Mouse (Mus musculus) heart, postnatal 14 days (tissue): ENCODE measurements around the gene Zfp422. TPM values are rescaled to one million over a fixed set of nuclear protein-coding genes. Genes with fewer than 3 reads are reported as not detected.
"Not testable (repeated sequence)": the region's sequence is repeated elsewhere in the genome, so short reads cannot be mapped to it uniquely, and the experiment has no call there.

Experiments
- DNase-seq, 2 experiments: peaks; one replicate each; pipeline ENCODE4 v3.0.0; 2021 to 2022
- intact Hi-C: fragments of 180-260 bp; cut with DNase I; formaldehyde crosslinking; loops from one replicate; pipeline ENCODE4 v1.15.1; 2025
- microRNA-seq, 2 experiments: library from miRNA; unstranded; fragments of <30 nt; microRNA quantifications; one replicate each; pipeline ENCODE4 v1.2.0; 2021 to 2022
- total RNA-seq, 2 experiments: library from RNA; stranded (reverse); gene quantifications; 2 replicates each; pipeline ENCODE4 v1.2.3; 2021

Gene Zfp422
- total RNA-seq, 2 experiments from 2014 or later: 28.9 to 29.5 TPM

DNA sequence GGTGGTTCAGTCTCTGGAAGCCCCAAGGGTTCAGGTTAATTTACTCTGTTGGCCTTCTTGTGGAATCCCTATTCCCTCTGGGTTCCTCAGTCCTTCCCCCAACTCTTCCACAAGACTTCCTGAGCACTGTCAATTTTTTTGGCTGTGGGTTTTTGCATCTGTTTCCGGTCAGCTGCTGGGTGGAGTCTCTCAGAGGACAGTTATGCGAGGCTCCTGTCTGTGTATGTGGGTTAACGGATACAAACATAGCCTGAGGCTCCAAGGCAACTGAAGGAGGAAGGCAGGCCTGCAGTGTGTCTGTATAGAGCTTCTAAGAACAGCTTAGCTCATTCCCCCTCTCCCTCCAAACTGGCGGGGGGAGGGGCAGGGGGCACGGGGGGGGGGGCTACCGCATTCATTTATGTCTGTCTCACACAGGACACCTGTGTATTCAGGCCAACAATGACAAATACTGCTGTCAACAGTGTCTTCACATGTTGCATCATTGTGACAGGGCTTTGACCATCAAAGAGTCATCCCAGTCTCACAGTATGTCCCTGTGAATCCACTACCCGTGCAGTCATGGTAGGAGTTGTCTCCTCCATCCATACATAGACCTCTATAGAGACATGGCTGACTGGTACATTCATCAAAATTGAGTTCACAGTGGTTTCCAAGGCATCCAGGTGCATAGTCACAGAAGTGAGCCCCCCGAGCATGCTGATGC is 7.3 kb downstream of the Zfp422 start:
- no peak for DNase-seq
- intact Hi-C loops: no loop called here

DNA sequence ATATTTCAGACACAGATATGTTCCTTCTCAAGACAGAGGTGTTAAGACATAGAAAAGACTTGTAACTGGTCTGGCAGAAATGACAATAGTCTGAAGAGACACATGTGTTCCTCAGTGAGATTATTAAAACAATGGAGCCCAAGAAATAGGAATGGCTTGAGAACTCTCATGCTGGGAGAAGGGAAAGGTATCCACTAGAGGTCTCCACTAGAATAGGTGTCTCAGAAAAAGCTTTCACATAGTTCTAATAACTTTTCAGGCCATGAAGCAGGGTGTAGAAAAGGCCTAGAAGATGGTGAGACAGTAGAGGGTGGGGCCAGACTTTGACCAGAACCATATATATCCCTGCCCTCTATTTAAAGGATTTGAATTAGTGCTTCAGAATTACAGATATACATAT is 10.7 kb downstream of the Zfp422 start:
- intact Hi-C loops: loop anchor here (5.0 kb wide), 3 partner anchors 34 to 149 kb away; partner anchors contain the start of gene Depp1

DNA sequence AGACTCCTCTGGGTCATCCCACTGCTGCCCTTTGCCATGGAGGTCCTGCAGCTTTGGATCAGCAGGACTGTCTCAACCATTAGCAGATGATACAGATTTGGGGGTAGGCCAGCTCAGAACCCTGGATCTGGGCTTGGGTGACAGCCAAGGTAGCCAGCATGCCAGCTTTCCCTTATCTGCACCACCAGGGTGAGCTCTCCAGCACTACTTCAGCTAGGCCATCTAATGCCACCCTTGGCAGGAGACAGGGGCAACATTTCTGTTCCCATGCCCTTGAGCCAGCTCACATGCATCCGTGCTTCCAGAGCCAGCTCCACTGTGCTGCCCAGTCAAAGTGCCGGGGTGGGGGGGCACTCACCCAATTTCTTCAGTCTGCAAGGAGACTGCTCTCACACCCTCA is 13.1 kb downstream of the Zfp422 start:
- peak; percentile 53 to 68 for DNase-seq
- intact Hi-C loops: loop anchor here (5.0 kb wide), 3 partner anchors 37 to 152 kb away; partner anchors contain the start of gene Depp1

More for the DNA sequence above, 10.7 kb downstream of the Zfp422 start:
- DNase-seq: no peak

DNA sequence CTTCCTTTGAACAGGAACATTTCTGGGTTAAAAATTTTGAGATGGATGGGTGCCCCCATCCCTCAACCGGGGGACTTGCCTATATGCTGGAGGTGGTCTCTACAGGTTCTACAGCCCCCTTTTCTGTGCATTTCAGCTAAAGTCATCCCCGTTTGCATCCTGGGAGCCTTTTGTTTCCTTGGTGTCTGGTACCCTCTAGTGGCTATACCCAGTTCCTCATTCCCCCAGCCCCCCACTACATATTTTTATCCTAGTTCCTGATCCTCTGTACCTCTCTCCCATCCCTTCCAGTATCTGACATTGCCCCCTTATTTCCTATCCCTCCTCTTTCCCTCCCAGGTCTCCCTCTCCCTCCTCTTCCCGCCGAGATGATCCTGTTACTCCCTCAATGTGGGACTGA is 21.6 kb downstream of the Zfp422 start:
- intact Hi-C loops: no loop called here
- DNase-seq: no peak

DNA sequence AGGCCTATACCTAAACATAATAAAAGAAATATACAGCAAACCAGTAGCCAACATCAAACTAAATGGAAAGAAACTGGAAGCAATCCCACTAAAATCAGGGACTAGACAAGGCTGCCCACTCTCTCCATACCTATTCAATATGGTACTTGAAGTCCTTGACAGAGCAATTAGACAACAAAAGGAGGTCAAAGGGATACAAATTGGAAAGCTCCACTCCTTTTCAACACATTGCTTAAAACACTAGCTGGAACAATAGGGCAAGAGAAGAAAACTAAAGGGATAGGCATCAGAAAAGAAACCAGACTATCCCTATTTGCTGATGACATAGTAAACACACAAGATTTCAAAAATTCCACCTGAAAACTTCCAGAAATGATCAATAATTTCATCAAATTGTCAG is 27.8 kb downstream of the Zfp422 start:
- DNase-seq, intact Hi-C loops: not testable (repeated sequence)

DNA sequence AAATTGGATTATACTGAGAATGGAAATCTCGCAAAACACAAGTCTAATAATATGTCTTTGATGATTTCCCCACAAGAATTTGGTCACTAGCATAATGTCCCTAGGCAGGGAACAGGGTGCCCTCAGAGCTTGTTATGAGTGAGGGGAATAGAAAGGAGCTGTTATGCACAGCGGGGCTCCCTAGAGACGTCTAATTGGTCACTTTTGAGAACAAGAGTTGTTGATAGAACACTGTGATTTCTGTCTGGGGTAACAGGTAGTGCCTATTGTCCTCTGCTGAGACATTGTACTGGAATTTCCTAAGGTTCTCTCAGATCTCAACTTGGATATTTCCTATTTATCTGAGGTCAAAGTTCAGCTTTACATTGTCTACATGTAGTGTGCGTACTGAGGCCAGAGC is 44.7 kb downstream of the Zfp422 start, which contains the start of gene Olfr215:
Gene Olfr215, minus strand, starts transcription at position 101 of the 400 bp plus-strand sequence.
- no peak for DNase-seq
- intact Hi-C loops: no loop called here

Small RNAs within 50 kb of the gene (microRNA-seq; reads per million reads assigned to microRNA genes)
- gene Mir7043: 0 to 0.54 reads per million in 2 experiments

Other genes with a start within 250 kb of the Zfp422 start
- gene Alox5, start 167.8 kb downstream of the Zfp422 start, total RNA-seq: 1 to 10 TPM; 5.6 to 7.2 TPM
- gene Olfr211, start 139.9 kb downstream of the Zfp422 start, total RNA-seq: not detected
- not detected for gene Olfr212, start 122.5 kb downstream of the Zfp422 start, total RNA-seq
- gene Olfr213, start 90.5 kb downstream of the Zfp422 start, total RNA-seq: not detected
- 1 to 10 TPM; 1.7 to 1.9 TPM for gene Gm5580, start 77.9 kb downstream of the Zfp422 start, total RNA-seq
- not detected for gene Olfr214, start 74.8 kb downstream of the Zfp422 start, total RNA-seq
- not detected for gene Olfr215, start 44.8 kb downstream of the Zfp422 start, total RNA-seq
- gene Depp1, start 21.6 kb upstream of the Zfp422 start, total RNA-seq: 100 to 1,000 TPM in 1 of 2 experiments, 10 to 100 TPM in 1; 99.4 to 129 TPM
- gene Rassf4, start 45.0 kb upstream of the Zfp422 start, total RNA-seq: 1 to 10 TPM; 7.7 TPM
- gene Tmem72, start 87.9 kb upstream of the Zfp422 start, total RNA-seq: under 1 TPM; 0.02 to 0.05 TPM